Mouse (Mus musculus): Measurements from ENCODE around the gene Clec12b. TPM values are rescaled to one million over a fixed set of nuclear protein-coding genes. Genes with fewer than 3 reads are reported as not detected.
"Not testable (repeated sequence)": the region's sequence is repeated elsewhere in the genome, so short reads cannot be mapped to it uniquely, and the experiment has no call there.

The Clec12b gene
- polyA plus RNA-seq, 1 experiment: not detected

DNA sequence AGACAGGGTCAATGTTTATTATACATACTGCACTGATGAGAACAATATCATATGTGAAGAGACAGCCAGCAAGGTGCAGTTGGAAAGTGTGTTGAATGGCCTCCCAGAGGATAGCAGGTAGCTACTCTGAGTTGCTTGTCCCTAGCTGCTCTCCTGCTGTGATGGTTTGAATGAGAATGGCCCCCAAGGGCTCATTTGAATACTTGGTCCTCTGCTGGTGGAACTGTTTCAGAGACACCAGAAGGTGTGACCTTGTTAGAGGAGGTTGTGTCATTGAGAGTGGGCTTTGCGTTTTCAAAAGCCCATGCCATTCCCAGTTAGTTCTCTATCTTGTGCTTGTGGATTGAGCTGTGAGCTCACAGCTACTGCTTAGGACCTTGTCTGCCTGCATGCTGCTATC is 21.7 kb downstream of the Clec12b start:
- WGBS: 43% methylated on average over 1 of the region's 1 CpGs
- no peak for TF ChIP-seq POLR2A (IDR thresholded peaks at IDR 0.05; ENCODE audit: borderline replicate concordance, control insufficient read depth, low read depth, low read length)
- TF ChIP-seq CTCF (IDR thresholded peaks at IDR 0.05; ENCODE audit: control insufficient read depth, insufficient read depth, low read length): no peak
- Histone ChIP-seq H3K4me3 (replicated peaks; ENCODE audit: control insufficient read depth, low read depth, low read length) (no peak overlapping the region), H3K27ac (ENCODE audit: control insufficient read depth, insufficient read depth, low read depth, low read length, poor library complexity) (no peak overlapping the region; the same call in 1 of the 2 replicates), H3K4me1 (ENCODE audit: control insufficient read depth, insufficient read depth, low read length) (peaks cover 2% of the 10 kb centered on the region; the same call in 1 of the 2 replicates)

DNA sequence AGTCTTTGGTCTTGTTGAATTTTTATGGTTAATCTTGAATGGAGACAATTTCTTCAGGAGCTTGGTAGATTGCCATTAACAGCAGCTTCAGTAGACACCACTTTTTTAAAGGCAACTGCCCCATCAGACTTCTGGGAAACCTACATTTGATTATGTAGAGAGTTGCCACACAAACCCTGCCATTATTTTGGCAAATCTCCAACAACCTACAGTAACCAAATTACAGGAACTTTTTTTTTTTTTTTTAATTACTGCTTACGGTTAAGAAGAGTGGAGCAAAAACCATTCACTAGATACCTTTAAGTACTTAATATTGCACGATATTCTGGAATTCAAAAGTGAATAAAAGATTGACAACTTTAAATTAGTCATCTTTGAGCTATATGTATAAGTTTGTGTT is 26.2 kb downstream of the Clec12b start:
- H3K4me3 ChIP-seq (replicated peaks; ENCODE audit: control insufficient read depth, low read depth, low read length): no peak overlapping the region
- TF ChIP-seq CTCF (IDR thresholded peaks at IDR 0.05; ENCODE audit: control insufficient read depth, insufficient read depth, low read length): no peak
- no peak for TF ChIP-seq POLR2A (IDR thresholded peaks at IDR 0.05; ENCODE audit: borderline replicate concordance, control insufficient read depth, low read depth, low read length)
- WGBS: 52% methylated on average over 2 of the region's 2 CpGs
- peaks cover 2% of the 10 kb centered on the region; the same call in 1 of the 2 replicates for H3K4me1 ChIP-seq (ENCODE audit: control insufficient read depth, insufficient read depth, low read length)
- no peak overlapping the region for H3K27ac ChIP-seq (ENCODE audit: control insufficient read depth, insufficient read depth, low read depth, low read length, poor library complexity)

- Histone ChIP-seq H3K4me1 (ENCODE audit: control insufficient read depth, insufficient read depth, low read length) (no peaks in the 10 kb centered on the region; the same call in 1 of the 2 replicates), H3K4me3 (replicated peaks; ENCODE audit: control insufficient read depth, low read depth, low read length) (no peak overlapping the region), H3K27ac (ENCODE audit: control insufficient read depth, insufficient read depth, low read depth, low read length, poor library complexity) (peak overlapping the region; percentile 36; the same call in 1 of the 2 replicates)
- TF ChIP-seq CTCF (IDR thresholded peaks at IDR 0.05; ENCODE audit: control insufficient read depth, insufficient read depth, low read length) (no peak), POLR2A (IDR thresholded peaks at IDR 0.05; ENCODE audit: borderline replicate concordance, control insufficient read depth, low read depth, low read length) (no peak)
Measured at GRCm38 (mm10) chr6:129356430-129356829, 29.2 kb downstream of the Clec12b start.

DNA sequence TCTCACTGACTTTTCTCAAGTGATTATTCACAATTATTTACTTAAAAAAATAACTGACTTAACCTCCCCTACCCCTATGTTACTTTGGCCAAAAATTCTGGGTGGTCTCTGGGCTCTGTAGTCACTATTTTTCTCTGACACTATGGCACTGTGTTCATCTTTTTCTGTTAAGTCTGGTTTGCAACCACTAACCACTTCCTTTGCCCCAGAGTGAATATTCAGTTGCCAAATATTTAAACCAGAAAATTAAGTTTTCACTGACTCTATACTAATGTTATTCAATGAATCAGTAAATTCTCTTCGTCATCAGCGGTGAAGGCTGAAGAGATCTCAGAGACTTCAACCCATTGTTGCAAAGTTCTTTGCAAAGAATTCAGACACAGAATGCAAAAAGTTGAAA is 29.9 kb downstream of the Clec12b start:
- Histone ChIP-seq H3K4me3 (replicated peaks; ENCODE audit: control insufficient read depth, low read depth, low read length) (no peak overlapping the region), H3K4me1 (ENCODE audit: control insufficient read depth, insufficient read depth, low read length) (no peaks in the 10 kb centered on the region; the same call in 1 of the 2 replicates), H3K27ac (ENCODE audit: control insufficient read depth, insufficient read depth, low read depth, low read length, poor library complexity) (no peak overlapping the region)
- TF ChIP-seq POLR2A (IDR thresholded peaks at IDR 0.05; ENCODE audit: borderline replicate concordance, control insufficient read depth, low read depth, low read length) (no peak), CTCF (IDR thresholded peaks at IDR 0.05; ENCODE audit: control insufficient read depth, insufficient read depth, low read length) (no peak)
- WGBS: 18% methylated on average over 2 of the region's 2 CpGs

DNA sequence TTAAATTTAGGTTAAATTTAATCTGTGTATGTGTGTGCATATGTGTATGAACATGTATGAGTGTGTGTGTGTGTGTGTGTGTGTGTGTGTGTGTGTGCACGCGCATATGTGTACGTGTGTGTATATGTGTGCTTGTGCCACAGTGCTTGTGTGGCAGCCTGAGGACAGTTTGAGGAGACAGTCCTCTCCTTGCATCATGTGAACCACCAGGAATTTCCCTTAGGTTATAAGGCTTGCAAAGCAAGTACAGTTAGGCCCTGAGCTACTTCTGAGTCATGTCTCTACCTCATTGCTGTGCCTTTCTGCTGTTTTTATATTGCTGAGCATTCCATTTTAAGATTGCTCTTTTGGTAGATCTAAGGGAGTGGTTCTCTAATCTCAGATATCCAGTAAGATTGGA is 34.6 kb downstream of the Clec12b start:
- Histone ChIP-seq H3K4me1 (ENCODE audit: control insufficient read depth, insufficient read depth, low read length) (peaks cover 3% of the 10 kb centered on the region), H3K4me3 (replicated peaks; ENCODE audit: control insufficient read depth, low read depth, low read length) (peak overlapping the region; percentile 72), H3K27ac (ENCODE audit: control insufficient read depth, insufficient read depth, low read depth, low read length, poor library complexity) (peak overlapping the region; percentile 60; the same call in 1 of the 2 replicates)
- no peak for TF ChIP-seq CTCF (IDR thresholded peaks at IDR 0.05; ENCODE audit: control insufficient read depth, insufficient read depth, low read length)
- no peak for TF ChIP-seq POLR2A (IDR thresholded peaks at IDR 0.05; ENCODE audit: borderline replicate concordance, control insufficient read depth, low read depth, low read length)
- 49% methylated on average over 3 of the region's 3 CpGs for WGBS

DNA sequence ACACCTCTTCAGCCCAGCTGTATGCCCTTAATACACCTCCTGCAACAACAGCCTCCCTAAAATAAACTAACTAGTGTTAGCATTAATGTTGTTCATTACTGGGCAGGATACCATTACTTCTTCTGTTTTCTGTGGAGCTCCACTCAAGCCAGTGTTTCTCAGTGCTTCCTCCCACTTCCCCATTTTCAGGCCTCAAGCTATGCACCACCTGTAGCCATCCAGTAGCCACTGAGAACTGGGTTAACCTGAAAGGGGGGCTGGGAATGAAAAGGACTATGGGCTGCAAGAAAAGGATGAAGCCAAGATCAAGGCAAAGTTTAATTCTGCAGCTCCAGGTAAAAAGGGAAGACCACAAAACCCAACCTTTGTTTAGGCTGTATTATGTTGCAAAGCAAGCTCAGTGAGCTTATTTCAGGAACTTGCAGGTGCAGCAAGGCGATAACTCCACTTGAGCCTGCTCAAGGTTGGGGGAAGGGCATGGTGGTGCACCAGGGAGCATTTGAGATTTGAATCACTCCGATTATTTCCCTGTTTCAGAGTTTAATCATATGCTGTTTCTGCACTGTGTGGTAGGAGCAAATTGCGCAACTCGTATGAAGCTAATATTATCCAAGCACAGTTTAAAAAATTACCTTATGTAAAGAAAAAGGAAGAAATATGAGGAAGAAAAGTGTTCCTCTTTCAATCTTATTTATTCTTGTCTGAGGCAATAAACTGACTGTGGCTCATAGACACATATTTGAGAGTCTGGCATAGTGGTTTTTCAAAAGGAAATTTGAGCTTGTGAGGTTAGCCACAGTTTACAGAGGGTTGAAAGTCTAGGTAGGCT is 35.9 kb downstream of the Clec12b start:
- H3K4me3 ChIP-seq (replicated peaks; ENCODE audit: control insufficient read depth, low read depth, low read length): peak overlapping the region; percentile 66
- peak overlapping the region; percentile 87 for H3K27ac ChIP-seq (ENCODE audit: control insufficient read depth, insufficient read depth, low read depth, low read length, poor library complexity)
- 2% methylated on average over 4 of the region's 4 CpGs for WGBS
- no peak for TF ChIP-seq CTCF (IDR thresholded peaks at IDR 0.05; ENCODE audit: control insufficient read depth, insufficient read depth, low read length)
- peaks cover 3% of the 10 kb centered on the region for H3K4me1 ChIP-seq (ENCODE audit: control insufficient read depth, insufficient read depth, low read length)

DNA sequence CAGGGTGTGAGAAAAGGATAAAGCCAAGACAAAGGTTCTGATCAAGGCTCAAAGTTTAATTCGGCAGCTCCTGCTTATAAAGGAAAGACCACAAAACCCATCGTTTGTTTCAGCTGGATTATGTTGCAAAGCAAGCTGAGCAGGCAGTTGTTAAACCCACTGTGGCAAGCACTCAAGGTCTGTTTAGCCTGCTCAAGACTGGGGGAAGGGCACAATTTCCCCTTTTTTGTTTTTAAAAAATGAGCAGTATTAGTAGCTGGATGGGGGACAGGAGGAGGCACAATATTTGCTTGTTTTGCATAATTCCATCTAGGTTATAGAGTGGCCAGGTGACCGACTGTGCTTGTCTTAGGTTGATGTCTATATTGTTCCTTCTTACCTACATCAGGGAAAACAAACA is 41.3 kb downstream of the Clec12b start:
- 13% methylated on average over 3 of the region's 3 CpGs for WGBS
- H3K4me1 ChIP-seq (ENCODE audit: control insufficient read depth, insufficient read depth, low read length): peaks cover 3% of the 10 kb centered on the region
- no peak overlapping the region for H3K4me3 ChIP-seq (replicated peaks; ENCODE audit: control insufficient read depth, low read depth, low read length)
- no peak for TF ChIP-seq POLR2A (IDR thresholded peaks at IDR 0.05; ENCODE audit: borderline replicate concordance, control insufficient read depth, low read depth, low read length)
- no peak for TF ChIP-seq CTCF (IDR thresholded peaks at IDR 0.05; ENCODE audit: control insufficient read depth, insufficient read depth, low read length)
- H3K27ac ChIP-seq (ENCODE audit: control insufficient read depth, insufficient read depth, low read depth, low read length, poor library complexity): peak overlapping the region; percentile 77; the same call in 1 of the 2 replicates

DNA sequence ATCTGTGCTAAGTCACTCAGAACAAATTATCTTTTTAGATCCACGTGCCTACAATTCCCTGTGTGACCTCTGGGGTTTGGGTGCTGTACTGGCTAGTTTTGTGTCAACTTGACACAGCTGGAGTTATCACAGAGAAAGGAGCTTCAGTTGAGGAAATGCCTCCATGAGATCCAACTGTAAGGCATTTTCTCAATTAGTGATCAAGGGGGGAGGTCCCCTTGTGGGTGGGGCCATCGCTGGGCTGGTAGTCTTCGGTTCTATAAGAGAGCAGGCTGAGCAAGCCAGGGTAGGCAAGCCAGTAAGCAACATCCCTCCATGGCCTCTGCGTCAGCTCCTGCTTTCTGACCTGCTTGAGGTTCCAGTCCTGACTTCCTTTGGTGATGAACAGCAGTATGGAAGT is 43.3 kb downstream of the Clec12b start, which contains the start of gene Clec12a:
TSS of gene Clec12a (plus strand) at position 301 of the 400 bp plus-strand sequence.
- H3K27ac ChIP-seq (ENCODE audit: control insufficient read depth, insufficient read depth, low read depth, low read length, poor library complexity); H3K4me1 ChIP-seq (ENCODE audit: control insufficient read depth, insufficient read depth, low read length); H3K4me3 ChIP-seq (replicated peaks; ENCODE audit: control insufficient read depth, low read depth, low read length): not testable (repeated sequence)
- 69% methylated on average over 4 of the region's 4 CpGs for WGBS

All from bone marrow, adult 2 months (tissue).